Mouse (Mus musculus): ENCODE results near the gene Khnyn. TPM values are rescaled to one million over a fixed set of nuclear protein-coding genes. Genes with fewer than 3 reads are reported as not detected.
A peak's percentile ranks its signal among the peaks of the same experiment; 100 is the strongest.

Khnyn gene
- total RNA-seq, 1 experiment from 2014 or later, result 157 TPM

- no peak for ATAC-seq (ENCODE audit: extremely low read depth, insufficient number of reproducible peaks, low FRiP score, poor library complexity, severe bottlenecking)
These were observed 12.7 kb upstream of the Khnyn start for GRCm38 (mm10) chr14:55872039-55872438.

GRCm38 (mm10) chr14:55872551-55872950 lies 12.2 kb upstream of the Khnyn start:
- no peak for ATAC-seq (ENCODE audit: extremely low read depth, insufficient number of reproducible peaks, low FRiP score, poor library complexity, severe bottlenecking)

- no peak for ATAC-seq (ENCODE audit: extremely low read depth, insufficient number of reproducible peaks, low FRiP score, poor library complexity, severe bottlenecking)
These were observed 11.5 kb upstream of the Khnyn start for GRCm38 (mm10) chr14:55873242-55873713.

GRCm38 (mm10) chr14:55873714-55874683 lies 10.7 kb upstream of the Khnyn start:
- ATAC-seq (ENCODE audit: extremely low read depth, insufficient number of reproducible peaks, low FRiP score, poor library complexity, severe bottlenecking), result peak; percentile 87

GRCm38 (mm10) chr14:55877469-55878315 lies 7.1 kb upstream of the Khnyn start:
- ATAC-seq (ENCODE audit: extremely low read depth, insufficient number of reproducible peaks, low FRiP score, poor library complexity, severe bottlenecking), result no peak

GRCm38 (mm10) chr14:55878316-55878940 lies 6.3 kb upstream of the Khnyn start:
- ATAC-seq (ENCODE audit: extremely low read depth, insufficient number of reproducible peaks, low FRiP score, poor library complexity, severe bottlenecking), result no peak

GRCm38 (mm10) chr14:55879623-55880022 lies 5.1 kb upstream of the Khnyn start:
- ATAC-seq (ENCODE audit: extremely low read depth, insufficient number of reproducible peaks, low FRiP score, poor library complexity, severe bottlenecking), result peak; percentile 88

GRCm38 (mm10) chr14:55880982-55881381 lies 3.8 kb upstream of the Khnyn start:
- no peak for ATAC-seq (ENCODE audit: extremely low read depth, insufficient number of reproducible peaks, low FRiP score, poor library complexity, severe bottlenecking)

- ATAC-seq (ENCODE audit: extremely low read depth, insufficient number of reproducible peaks, low FRiP score, poor library complexity, severe bottlenecking), result no peak
These were observed 2.5 kb upstream of the Khnyn start for GRCm38 (mm10) chr14:55882171-55882641.

- ATAC-seq (ENCODE audit: extremely low read depth, insufficient number of reproducible peaks, low FRiP score, poor library complexity, severe bottlenecking), result no peak
These were observed 1.5 kb upstream of the Khnyn start for GRCm38 (mm10) chr14:55883149-55883661.

- ATAC-seq (ENCODE audit: extremely low read depth, insufficient number of reproducible peaks, low FRiP score, poor library complexity, severe bottlenecking), result no peak
These were observed 1.1 kb upstream of the Khnyn start for GRCm38 (mm10) chr14:55883663-55884062.

- no peak for ATAC-seq (ENCODE audit: extremely low read depth, insufficient number of reproducible peaks, low FRiP score, poor library complexity, severe bottlenecking)
These were observed 581 bp upstream of the Khnyn start, which contains the start of gene Cbln3 for GRCm38 (mm10) chr14:55884166-55884565. Gene Cbln3, minus strand, starts transcription at chr14:55884392.

- ATAC-seq (ENCODE audit: extremely low read depth, insufficient number of reproducible peaks, low FRiP score, poor library complexity, severe bottlenecking), result no peak
These were observed 505 bp downstream of the Khnyn start for GRCm38 (mm10) chr14:55885114-55885790.

GRCm38 (mm10) chr14:55885791-55886271 lies 1.1 kb downstream of the Khnyn start:
- ATAC-seq (ENCODE audit: extremely low read depth, insufficient number of reproducible peaks, low FRiP score, poor library complexity, severe bottlenecking), result peak; percentile 70

- no peak for ATAC-seq (ENCODE audit: extremely low read depth, insufficient number of reproducible peaks, low FRiP score, poor library complexity, severe bottlenecking)
These were observed 2.0 kb downstream of the Khnyn start for GRCm38 (mm10) chr14:55886571-55887382.

GRCm38 (mm10) chr14:55897671-55898070 lies 12.9 kb downstream of the Khnyn start:
- no peak for ATAC-seq (ENCODE audit: extremely low read depth, insufficient number of reproducible peaks, low FRiP score, poor library complexity, severe bottlenecking)

GRCm38 (mm10) chr14:55898947-55899346 lies 14.2 kb downstream of the Khnyn start:
- ATAC-seq (ENCODE audit: extremely low read depth, insufficient number of reproducible peaks, low FRiP score, poor library complexity, severe bottlenecking), result no peak
